Mouse (Mus musculus): ENCODE results near the gene 5730522E02Rik. TPM values are rescaled to one million over a fixed set of nuclear protein-coding genes. Genes with fewer than 3 reads are reported as not detected.

5730522E02Rik gene
- total and polyA plus RNA-seq, 3 experiments, result not detected

- Histone ChIP-seq H3K4me1 (ENCODE audit: control insufficient read depth in 1 of 2, insufficient read depth in 2 of 2, low read length in 2 of 2) (no peaks in the 10 kb centered on the region), H3K9me3 (replicated peaks; ENCODE audit: insufficient read depth, low read length) (no peaks in the 10 kb centered on the region), H3K27me3 (ENCODE audit: control insufficient read depth in 1 of 2, insufficient read depth in 2 of 2, low read length in 2 of 2) (no peaks in the 10 kb centered on the region), H3K9ac (ENCODE audit: control insufficient read depth, low read depth, low read length, poor library complexity, severe bottlenecking) (no peak overlapping the region), H3K79me2 (ENCODE audit: control insufficient read depth, insufficient read depth, low read length, poor library complexity) (no peaks in the 10 kb centered on the region), H3K4me3 (ENCODE audit: control insufficient read depth in 1 of 2, insufficient read depth in 1 of 2, low read depth in 2 of 2, low read length in 2 of 2) (no peak overlapping the region), H3K36me3 (ENCODE audit: control insufficient read depth in 1 of 2, insufficient read depth in 2 of 2, low read length in 2 of 2) (no peaks in the 10 kb centered on the region), H3K27ac (ENCODE audit: control insufficient read depth, low read depth, low read length) (no peak overlapping the region)
- TF ChIP-seq KAT2A (conservative IDR thresholded peaks at IDR 0.05; ENCODE audit: low read depth, low read length) (no peak), ZMIZ1 (IDR thresholded peaks at IDR 0.05; ENCODE audit: low read depth, low read length) (no peak), TCF12 (IDR thresholded peaks at IDR 0.05; ENCODE audit: low read depth, low read length) (no peak), GABPA (IDR thresholded peaks at IDR 0.05; ENCODE audit: low read depth, low read length) (no peak), MYC (IDR thresholded peaks at IDR 0.05; ENCODE audit: low read depth, low read length) (no peak), EP300 (IDR thresholded peaks at IDR 0.05; ENCODE audit: low read depth in 1 of 2, low read length in 2 of 2) (no peak), JUND (IDR thresholded peaks at IDR 0.05; ENCODE audit: low read depth, low read length) (no peak), E2F4 (IDR thresholded peaks at IDR 0.05; ENCODE audit: borderline replicate concordance, low read depth, low read length) (no peak), MEF2A (IDR thresholded peaks at IDR 0.05; ENCODE audit: extremely low read depth, insufficient replicate concordance, low read depth, low read length, poor library complexity, severe bottlenecking) (no peak), TBP (IDR thresholded peaks at IDR 0.05; ENCODE audit: low read depth, low read length) (no peak), CHD2 (IDR thresholded peaks at IDR 0.05; ENCODE audit: low read length) (no peak), RCOR1 (IDR thresholded peaks at IDR 0.05; ENCODE audit: low read depth, low read length) (no peak), NELFE (IDR thresholded peaks at IDR 0.05; ENCODE audit: low read depth, low read length) (no peak), CTCF (IDR thresholded peaks at IDR 0.05 in 2 of 3, conservative IDR thresholded peaks at IDR 0.05 in 1 of 3; ENCODE audit: control insufficient read depth in 1 of 3, insufficient read depth in 1 of 3, low read depth in 2 of 3, low read length in 3 of 3, poor library complexity in 1 of 3, severe bottlenecking in 1 of 3) (no peak), POLR2AphosphoS2 (IDR thresholded peaks at IDR 0.05; ENCODE audit: low read length) (no peak), NRF1 (IDR thresholded peaks at IDR 0.05; ENCODE audit: insufficient read depth, low read depth, low read length, poor library complexity, severe bottlenecking) (no peak), RAD21 (IDR thresholded peaks at IDR 0.05; ENCODE audit: low read depth, low read length) (no peak), GATA1 (IDR thresholded peaks at IDR 0.05; ENCODE audit: low read depth, low read length) (no peak), MYB (IDR thresholded peaks at IDR 0.05; ENCODE audit: low read depth, low read length) (no peak)
- DNase-seq (ENCODE audit: low read depth, low spot score), result no peak
Measured at GRCm38 (mm10) chr11:25592268-25592667, 618.3 kb downstream of the 5730522E02Rik start.

- no peaks in the 10 kb centered on the region for H3K27me3 ChIP-seq (ENCODE audit: control insufficient read depth in 1 of 2, insufficient read depth in 2 of 2, low read length in 2 of 2)
- H3K36me3 ChIP-seq (ENCODE audit: control insufficient read depth in 1 of 2, insufficient read depth in 2 of 2, low read length in 2 of 2), result no peaks in the 10 kb centered on the region
- no peaks in the 10 kb centered on the region for H3K4me1 ChIP-seq (ENCODE audit: control insufficient read depth in 1 of 2, insufficient read depth in 2 of 2, low read length in 2 of 2)
- H3K4me3 ChIP-seq (ENCODE audit: control insufficient read depth in 1 of 2, insufficient read depth in 1 of 2, low read depth in 2 of 2, low read length in 2 of 2), result no peak overlapping the region
- no peak for DNase-seq (ENCODE audit: low read depth, low spot score)
- no peak overlapping the region for H3K27ac ChIP-seq (ENCODE audit: control insufficient read depth, low read depth, low read length)
- H3K9me3 ChIP-seq (replicated peaks; ENCODE audit: insufficient read depth, low read length), result no peaks in the 10 kb centered on the region
- no peak overlapping the region for H3K9ac ChIP-seq (ENCODE audit: control insufficient read depth, low read depth, low read length, poor library complexity, severe bottlenecking)
- TF ChIP-seq RCOR1 (IDR thresholded peaks at IDR 0.05; ENCODE audit: low read depth, low read length), result no peak
- no peak for TF ChIP-seq GATA1 (IDR thresholded peaks at IDR 0.05; ENCODE audit: low read depth, low read length)
- TF ChIP-seq MAFK (IDR thresholded peaks at IDR 0.05; ENCODE audit: borderline replicate concordance, low read depth, low read length), result no peak
- TF ChIP-seq NRF1 (IDR thresholded peaks at IDR 0.05; ENCODE audit: insufficient read depth, low read depth, low read length, poor library complexity, severe bottlenecking), result no peak
- TF ChIP-seq MXI1 (IDR thresholded peaks at IDR 0.05; ENCODE audit: low read depth, low read length), result no peak
- TF ChIP-seq ZKSCAN1 (IDR thresholded peaks at IDR 0.05; ENCODE audit: low read depth, low read length), result no peak
- no peak for TF ChIP-seq ELF1 (IDR thresholded peaks at IDR 0.05; ENCODE audit: low read depth, low read length)
- H3K79me2 ChIP-seq (ENCODE audit: control insufficient read depth, insufficient read depth, low read length, poor library complexity), result no peaks in the 10 kb centered on the region
Measured at GRCm38 (mm10) chr11:25590215-25590614, 620.3 kb downstream of the 5730522E02Rik start.

Measured in MEL (cell line).